Mouse (Mus musculus) thymus, adult 2 months (tissue): ENCODE measurements around the gene Rreb1. TPM values are rescaled to one million over a fixed set of nuclear protein-coding genes. Genes with fewer than 3 reads are reported as not detected.

Experiments used
- DNase-seq: peaks from one replicate; pipeline ENCODE4 v3.0.0; 2021
- H3K27ac ChIP-seq: fragments of 200-500 bp; 2 replicates; pipeline ENCODE4 v1.5.1; 2012; ENCODE audit warnings: low read length, control low read depth; ENCODE audit not compliant: control insufficient read depth, insufficient read depth
- H3K27me3 ChIP-seq: fragments of 200-500 bp; 2 replicates; pipeline ENCODE4 v1.6.1; 2012; ENCODE audit warnings: mild to moderate bottlenecking, low read length, moderate library complexity, mixed read lengths; ENCODE audit not compliant: control insufficient read depth, insufficient read depth
- H3K36me3 ChIP-seq: fragments of 200-500 bp; 2 replicates; pipeline ENCODE4 v1.6.1; 2012; ENCODE audit warnings: mild to moderate bottlenecking, low read length, moderate library complexity; ENCODE audit not compliant: control insufficient read depth, insufficient read depth
- H3K4me1 ChIP-seq: fragments of 200-500 bp; replicated peaks from 2 replicates; pipeline ENCODE4 v1.6.1; 2012; ENCODE audit warnings: low read length; ENCODE audit not compliant: control insufficient read depth, insufficient read depth
- H3K4me3 ChIP-seq: fragments of 200-500 bp; 2 replicates; pipeline ENCODE4 v1.5.1; 2012; ENCODE audit warnings: mild to moderate bottlenecking, low read length, control low read depth, moderate library complexity; ENCODE audit not compliant: control insufficient read depth, insufficient read depth
- CTCF ChIP-seq: fragments of 200-500 bp; IDR thresholded peaks from 2 replicates; pipeline ENCODE4 v1.5.1; 2012; ENCODE audit warnings: mild to moderate bottlenecking, control low read depth, low read length, moderate library complexity, borderline replicate concordance; ENCODE audit not compliant: control insufficient read depth, poor library complexity, insufficient read depth; ENCODE audit errors: extremely low read depth
- POLR2A ChIP-seq: fragments of 200-500 bp; IDR thresholded peaks from 2 replicates; pipeline ENCODE4 v1.6.1; 2012; ENCODE audit warnings: mild to moderate bottlenecking, low read length, control low read depth, moderate library complexity; ENCODE audit not compliant: control insufficient read depth, poor library complexity, insufficient read depth; ENCODE audit errors: extremely low read depth
- WGBS: fragments of 180-500 bp; shearing (Covaris S2); methylation state at CpG from one replicate; pipeline ENCODE4 v1.1.7; 2018; 5-methylcytosine and 5-hydroxymethylcytosine counted together
- polyA plus RNA-seq: library from polyadenylated mRNA; depleted of rRNA; stranded (reverse); fragments of >200 nt; gene quantifications from 2 replicates; pipeline ENCODE4 v1.2.3, GENCODE M21; 2012

Rreb1 gene
- polyA plus RNA-seq, 1 experiment, result 37.5 TPM

DNA sequence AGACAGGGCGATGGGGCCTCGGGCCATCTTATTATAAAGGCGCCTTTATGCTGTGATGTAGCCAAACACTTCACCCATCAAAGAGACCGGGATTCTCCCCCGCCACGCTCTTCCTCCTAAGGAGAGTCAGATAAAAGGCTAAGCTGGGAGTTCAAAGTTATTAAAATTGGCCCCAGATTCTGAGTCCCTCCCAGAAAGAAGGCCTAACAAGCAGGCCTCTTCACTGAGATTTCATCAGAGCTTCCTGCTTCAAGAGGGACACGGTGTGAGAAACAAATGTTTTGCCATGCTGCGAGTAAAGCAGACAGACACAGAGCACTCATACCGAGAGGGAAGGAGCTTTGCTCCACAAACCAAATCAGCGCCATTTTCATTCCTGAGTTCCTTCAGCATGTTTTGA, 189.4 kb downstream of the Rreb1 start:
- 92% methylated on average over 10 of the region's 10 CpGs for WGBS
- H3K27me3 ChIP-seq, result no peaks in the 10 kb centered on the region
- no peak overlapping the region for H3K4me3 ChIP-seq
- H3K4me1 ChIP-seq, result peaks cover 5% of the 10 kb centered on the region
- H3K36me3 ChIP-seq, result no peaks in the 10 kb centered on the region
- H3K27ac ChIP-seq, result no peak overlapping the region
- no peak for DNase-seq
- TF ChIP-seq POLR2A (no peak), CTCF (no peak)

DNA sequence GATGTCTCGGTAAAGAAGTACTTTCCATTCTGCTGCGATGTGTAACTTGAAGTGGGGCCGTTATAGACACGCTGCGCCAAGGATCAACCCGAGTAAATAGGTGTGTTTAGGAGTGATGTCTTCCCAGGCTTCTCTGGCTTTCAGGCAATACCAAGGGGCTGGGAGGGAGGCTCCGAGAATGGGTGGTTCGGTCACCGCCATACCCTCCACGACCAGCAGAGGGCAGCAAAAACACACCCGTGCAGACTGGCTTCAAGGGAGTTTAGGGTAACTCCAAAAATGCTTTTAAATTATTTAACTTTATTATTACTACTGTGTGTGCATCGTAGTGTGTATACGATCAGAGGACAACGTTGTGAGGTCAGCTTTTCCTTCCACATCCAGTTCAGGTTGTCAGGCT, 191.1 kb downstream of the Rreb1 start:
- peak; percentile 87 for DNase-seq
- Histone ChIP-seq H3K4me3 (no peak overlapping the region), H3K27ac (no peak overlapping the region), H3K4me1 (peaks cover under 1% of the 10 kb centered on the region), H3K27me3 (no peaks in the 10 kb centered on the region), H3K36me3 (no peaks in the 10 kb centered on the region)
- TF ChIP-seq CTCF, result peak; percentile 85
- TF ChIP-seq POLR2A, result no peak
- WGBS, result 11% methylated on average over 14 of the region's 14 CpGs

DNA sequence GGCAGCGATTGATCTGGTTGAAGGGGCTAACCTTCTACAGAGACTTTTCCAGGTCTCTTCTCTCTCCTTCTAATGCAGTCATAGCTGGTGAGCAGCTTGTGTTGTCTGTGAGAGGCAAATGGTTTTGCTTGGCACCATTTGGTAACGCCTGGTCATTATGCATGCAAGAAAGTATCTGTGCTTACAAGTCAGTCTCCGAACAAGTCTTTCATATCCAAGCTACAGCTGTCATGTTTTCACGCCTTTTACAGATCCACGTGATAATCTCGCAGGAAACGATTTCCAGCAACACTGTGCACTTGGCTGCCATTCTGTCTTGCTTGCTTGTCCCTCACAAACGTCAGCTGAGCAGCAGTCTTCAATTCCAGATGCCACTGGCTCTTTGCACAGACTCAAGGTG, 191.8 kb downstream of the Rreb1 start:
- H3K27ac ChIP-seq, result no peak overlapping the region
- WGBS, result 95% methylated on average over 8 of the region's 8 CpGs
- H3K36me3 ChIP-seq, result 0 out of 2 replicates have a peak, but pooled peaks cover under 1% of the 10 kb centered on the region
- TF ChIP-seq POLR2A (no peak), CTCF (no peak)
- DNase-seq, result no peak
- no peaks in the 10 kb centered on the region for H3K4me1 ChIP-seq
- H3K27me3 ChIP-seq, result no peaks in the 10 kb centered on the region
- no peak overlapping the region for H3K4me3 ChIP-seq

DNA sequence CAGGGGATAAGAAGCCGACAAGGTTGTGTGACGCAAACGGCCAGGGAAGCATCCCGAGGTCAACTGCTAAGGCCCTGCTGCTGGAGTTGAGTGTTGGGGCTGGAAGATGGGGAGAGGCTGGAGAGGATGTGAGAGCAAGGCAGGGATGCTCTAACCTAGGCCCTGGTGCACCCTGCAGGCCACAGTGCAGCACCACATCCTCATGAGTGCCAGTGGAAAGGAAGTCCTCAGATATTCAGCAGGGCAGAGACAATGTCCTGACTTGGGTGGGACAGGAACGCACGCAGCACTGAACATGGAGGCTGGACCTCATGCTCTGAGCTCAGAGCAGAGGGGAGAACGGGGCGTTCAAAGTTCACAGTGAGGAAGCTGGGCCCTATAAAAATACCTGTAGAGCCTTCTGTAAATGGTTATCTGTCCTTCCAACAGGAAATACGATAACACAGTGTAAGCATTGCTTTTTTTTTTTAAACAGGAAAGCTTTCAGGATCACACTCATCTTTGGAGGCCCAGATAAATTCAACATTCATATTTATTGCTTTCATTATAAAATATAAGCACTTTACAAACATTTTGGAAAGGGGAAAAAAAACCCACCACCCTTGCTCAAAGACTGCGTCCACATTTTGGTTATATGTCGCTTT, 192.8 kb downstream of the Rreb1 start:
- H3K4me1 ChIP-seq, result no peaks in the 10 kb centered on the region
- no peak for DNase-seq
- H3K27ac ChIP-seq, result no peak overlapping the region
- WGBS, result 91% methylated on average over 11 of the region's 11 CpGs
- H3K36me3 ChIP-seq, result peaks cover 4% of the 10 kb centered on the region; the same call in 1 of the 2 replicates
- H3K4me3 ChIP-seq, result no peak overlapping the region
- no peak for TF ChIP-seq POLR2A
- TF ChIP-seq CTCF, result no peak; the same call in 1 of the 2 replicates
- H3K27me3 ChIP-seq, result no peaks in the 10 kb centered on the region

DNA sequence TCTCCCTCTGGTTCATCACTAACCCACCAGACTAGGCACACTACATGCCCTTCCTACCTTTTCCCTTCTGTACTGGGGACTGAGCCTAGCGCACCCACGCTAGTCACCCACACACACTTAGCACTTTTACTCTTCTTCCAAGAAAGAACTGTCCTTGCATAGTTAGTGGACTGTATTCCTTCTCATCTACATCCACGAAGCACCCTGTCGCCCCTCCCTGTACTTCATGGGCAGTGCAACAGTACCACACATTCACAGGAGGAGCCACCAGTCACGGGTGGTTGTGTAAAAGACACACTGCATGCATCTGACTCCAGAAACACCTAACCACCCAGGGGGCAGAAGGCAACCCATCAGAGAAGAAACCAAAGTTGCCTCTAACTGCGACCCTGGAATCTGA, 195.8 kb downstream of the Rreb1 start:
- no peak for DNase-seq
- TF ChIP-seq CTCF, result no peak
- no peak for TF ChIP-seq POLR2A
- whole genome bisulfite sequencing, result 95% methylated on average over 6 of the region's 6 CpGs
- Histone ChIP-seq H3K4me3 (no peak overlapping the region), H3K27ac (no peak overlapping the region), H3K36me3 (peaks cover 29% of the 10 kb centered on the region), H3K27me3 (no peaks in the 10 kb centered on the region), H3K4me1 (no peaks in the 10 kb centered on the region)

DNA sequence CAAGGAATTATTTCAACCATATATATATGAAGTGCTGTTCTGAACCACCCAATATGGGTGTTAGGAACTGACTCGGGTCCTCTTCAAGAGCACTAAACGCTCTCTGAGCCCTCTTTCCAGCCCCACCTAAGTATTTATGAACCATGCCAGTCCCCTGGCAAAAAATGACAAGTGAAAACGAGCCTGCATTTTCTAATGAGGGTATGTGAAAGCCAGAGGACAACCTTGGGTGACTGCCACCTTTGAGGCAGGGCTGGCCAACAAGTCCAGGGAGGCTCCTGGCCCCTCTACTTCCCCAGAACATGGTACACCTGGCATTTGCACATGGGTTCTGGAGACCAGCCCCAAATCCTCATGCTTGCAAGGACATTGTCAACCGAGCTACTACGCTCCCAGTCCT, 196.5 kb downstream of the Rreb1 start:
- TF ChIP-seq POLR2A, result no peak
- Histone ChIP-seq H3K4me3 (no peak overlapping the region), H3K36me3 (peaks cover 36% of the 10 kb centered on the region), H3K27me3 (no peaks in the 10 kb centered on the region), H3K27ac (no peak overlapping the region), H3K4me1 (no peaks in the 10 kb centered on the region)
- DNase-seq, result no peak
- WGBS, result 95% methylated on average over 5 of the region's 5 CpGs

DNA sequence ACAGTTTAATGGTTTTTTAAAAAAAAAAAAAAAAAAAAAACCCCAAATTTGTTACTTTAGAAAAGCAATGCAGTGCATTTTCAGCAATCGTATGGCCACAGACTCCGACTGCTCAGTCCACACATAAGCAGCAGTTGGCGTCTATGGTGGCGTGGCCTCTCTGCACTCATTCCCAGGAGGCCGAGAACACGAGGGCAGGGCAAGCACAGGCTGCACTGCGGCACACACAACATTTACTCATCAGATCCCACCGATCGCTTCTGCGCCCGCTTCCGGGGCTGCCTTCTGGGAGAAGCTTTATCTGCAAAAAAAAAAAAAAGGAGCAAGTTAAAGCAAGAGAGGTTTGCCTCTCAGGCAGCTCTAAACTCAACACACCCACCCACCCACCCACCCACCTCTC, 201.3 kb downstream of the Rreb1 start:
- H3K27ac ChIP-seq, result no peak overlapping the region
- DNase-seq, result no peak
- no peaks in the 10 kb centered on the region for H3K4me1 ChIP-seq
- H3K4me3 ChIP-seq, result no peak overlapping the region
- H3K27me3 ChIP-seq, result no peaks in the 10 kb centered on the region
- WGBS, result 97% methylated on average over 12 of the region's 12 CpGs
- TF ChIP-seq CTCF, result no peak
- no peak for TF ChIP-seq POLR2A
- H3K36me3 ChIP-seq, result peaks cover 82% of the 10 kb centered on the region
